22 mouse cellular contexts compared by ENCODE assay signal in the genomic region with DNA sequence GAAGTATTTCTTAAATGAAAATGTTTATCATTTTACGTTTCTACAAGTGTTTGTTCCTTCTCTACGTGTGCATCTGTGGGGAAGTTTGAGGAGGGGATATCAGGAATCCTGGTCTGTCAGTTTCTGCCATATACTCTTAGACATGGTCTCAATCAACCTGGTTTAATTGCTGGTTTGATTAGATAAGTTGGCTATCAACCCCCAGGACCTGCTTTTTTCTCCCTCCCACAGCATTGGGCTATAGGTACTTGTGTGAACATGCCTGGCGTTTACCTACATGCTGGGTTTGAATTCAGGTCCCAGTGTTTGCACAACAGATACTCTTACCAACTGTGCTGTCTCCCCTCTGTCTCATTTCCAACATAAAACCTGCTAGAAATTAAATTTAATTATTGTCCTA.
A peak's percentile ranks its signal among the peaks of the same experiment; 100 is the strongest.
DNase-seq lines count a peak whose midpoint lies in the region; ATAC-seq and TF ChIP-seq lines count a peak whose summit lies in the region.
"Had no signal": no experiment of that assay in that cellular context is flagged by ENCODE, and none has a peak within 500 bp of the region (broad histone marks: within the 10 kb centered on the region; RNA-seq: fewer than 3 reads in every experiment).

No protein-coding gene starts in this region.

- H3K27me3 ChIP-seq in liver, embryonic 12.5 days (replicated peaks) = no peaks in the 10 kb centered on the region
- no peaks in the 10 kb centered on the region for H3K27me3 ChIP-seq in liver, postnatal 0 days (ENCODE audit: insufficient read depth, low read length)
- H3K27me3 ChIP-seq in liver, embryonic 14.5 days (ENCODE audit: control insufficient read depth, insufficient read depth, low read length) = no peaks in the 10 kb centered on the region
- H3K27me3 ChIP-seq: embryonic facial prominence, embryonic 12.5 days; forebrain, embryonic 13.5 days; forebrain, embryonic 15.5 days; Patski had no signal

- H3K27ac ChIP-seq in liver, embryonic 12.5 days = no peak overlapping the region
- H3K27ac ChIP-seq in liver, postnatal 0 days (ENCODE audit: low read depth) = no peak overlapping the region
- H3K27ac ChIP-seq in liver, embryonic 14.5 days = no peak overlapping the region
- H3K27ac ChIP-seq: embryonic facial prominence, embryonic 10.5 days; embryonic facial prominence, embryonic 12.5 days; forebrain, embryonic 13.5 days; forebrain, embryonic 15.5 days had no signal

- WGBS in liver, embryonic 12.5 days (ENCODE audit: insufficient replicate concordance) = 47% methylated on average over 3 of the region's 3 CpGs
- 65% methylated on average over 3 of the region's 3 CpGs for WGBS in liver, postnatal 0 days (ENCODE audit: insufficient replicate concordance)
- 47% methylated on average over 3 of the region's 3 CpGs for WGBS in liver, embryonic 14.5 days (ENCODE audit: insufficient replicate concordance)

- no peak overlapping the region for H3K4me2 ChIP-seq in liver, embryonic 12.5 days
- H3K4me2 ChIP-seq in liver, postnatal 0 days (ENCODE audit: low read depth, low read length) = no peak overlapping the region
- no peak overlapping the region for H3K4me2 ChIP-seq in liver, embryonic 14.5 days (ENCODE audit: low read depth)
- H3K4me2 ChIP-seq: embryonic facial prominence, embryonic 12.5 days; forebrain, embryonic 13.5 days; forebrain, embryonic 15.5 days had no signal

- no peak overlapping the region for H3K4me3 ChIP-seq in liver, embryonic 12.5 days
- no peak overlapping the region for H3K4me3 ChIP-seq in liver, postnatal 0 days (ENCODE audit: low read depth, low read length)
- H3K4me3 ChIP-seq in liver, embryonic 14.5 days (ENCODE audit: insufficient read depth in 1 of 2, low read depth in 2 of 2, low read length in 2 of 2) = no peak overlapping the region
- H3K4me3 ChIP-seq: embryonic facial prominence, embryonic 10.5 days; embryonic facial prominence, embryonic 12.5 days; forebrain, embryonic 13.5 days; forebrain, embryonic 15.5 days had no signal

- no peak overlapping the region for H3K9ac ChIP-seq in liver, embryonic 12.5 days
- no peak overlapping the region for H3K9ac ChIP-seq in liver, postnatal 0 days (replicated peaks)
- H3K9ac ChIP-seq in liver, embryonic 14.5 days (replicated peaks) = no peak overlapping the region
- H3K9ac ChIP-seq: embryonic facial prominence, embryonic 12.5 days; forebrain, embryonic 13.5 days; forebrain, embryonic 15.5 days; forebrain, postnatal 0 days had no signal

- no peaks in the 10 kb centered on the region for H3K9me3 ChIP-seq in liver, embryonic 12.5 days (replicated peaks)
- H3K9me3 ChIP-seq in liver, postnatal 0 days (ENCODE audit: low read length) = no peaks in the 10 kb centered on the region
- no peaks in the 10 kb centered on the region for H3K9me3 ChIP-seq in liver, embryonic 14.5 days (ENCODE audit: control insufficient read depth, low read length)
- H3K9me3 ChIP-seq: embryonic facial prominence, embryonic 10.5 days; embryonic facial prominence, embryonic 12.5 days; forebrain, embryonic 13.5 days; forebrain, embryonic 15.5 days had no signal

- no peak for TF ChIP-seq EP300 in liver, postnatal 0 days (IDR thresholded peaks at IDR 0.05; ENCODE audit: low read depth)
- TF ChIP-seq EP300 in liver, embryonic 14.5 days (IDR thresholded peaks at IDR 0.05; ENCODE audit: low read depth) = peak; percentile 7; the same call in 1 of the 2 replicates

- H3K4me1 ChIP-seq in liver, embryonic 12.5 days = peaks cover 15% of the 10 kb centered on the region
- no peaks in the 10 kb centered on the region for H3K4me1 ChIP-seq in liver, postnatal 0 days (ENCODE audit: insufficient read depth)
- peaks cover 0 to 4% of the 10 kb centered on the region in 2 experiments; a peak in 1 of 4 replicates for H3K4me1 ChIP-seq in liver, embryonic 14.5 days (replicated peaks; ENCODE audit: control insufficient read depth in 2 of 2, insufficient read depth in 2 of 2, low read length in 1 of 2)
- H3K4me1 ChIP-seq: forebrain, embryonic 13.5 days; forebrain, embryonic 15.5 days had no signal

- no peaks in the 10 kb centered on the region for H3K36me3 ChIP-seq in liver, embryonic 12.5 days
- H3K36me3 ChIP-seq in liver, postnatal 0 days (replicated peaks; ENCODE audit: insufficient read depth, low read length) = no peaks in the 10 kb centered on the region
- H3K36me3 ChIP-seq in liver, embryonic 14.5 days (replicated peaks; ENCODE audit: control insufficient read depth, insufficient read depth, low read depth) = no peaks in the 10 kb centered on the region
- H3K36me3 ChIP-seq: embryonic facial prominence, embryonic 10.5 days; embryonic facial prominence, embryonic 12.5 days; forebrain, embryonic 15.5 days had no signal

- DNase-seq in liver, postnatal 0 days = no peak
- peak; percentile 9 for DNase-seq in c-Kit-positive CD71-positive TER-119-negative erythroid progenitor cells, embryonic 14.5 days (ENCODE audit: low read depth)
- DNase-seq in liver, embryonic 14.5 days (ENCODE audit: low read depth in 3 of 3, low spot score in 3 of 3) = peak in 1 of 3 experiments; percentile 7
- no peak for DNase-seq in adrenal gland, postnatal 14 days
- DNase-seq in kidney, postnatal 14 days = no peak
- no peak for DNase-seq in embryo, embryonic 10 days (ENCODE audit: low spot score)
- DNase-seq: adrenal gland, adult 8-10 months; adrenal gland, postnatal 25 days; cerebellum, adult 18-20 months; cerebellum, adult 8-10 months; cerebellum, adult 9-11 months; cerebellum, postnatal 14 days; cerebellum, postnatal 36 days; forebrain, postnatal 0 days had no signal

- no peak for TF ChIP-seq CTCF in liver, postnatal 0 days (IDR thresholded peaks at IDR 0.05; ENCODE audit: low read depth)
- no peak for TF ChIP-seq CTCF in liver, embryonic 14.5 days (IDR thresholded peaks at IDR 0.05; ENCODE audit: low read depth)

- 0 out of 2 replicates have a peak, but pooled peaks have one; percentile 62 for ATAC-seq in liver, embryonic 12.5 days
- no peak for ATAC-seq in liver, postnatal 0 days
- ATAC-seq in liver, embryonic 14.5 days (ENCODE audit: insufficient read depth) = 0 out of 2 replicates have a peak, but pooled peaks have one; percentile 35
- peak; percentile 36 for ATAC-seq in megakaryocyte-erythroid progenitor cell, adult 5-6 weeks (replicated peaks; ENCODE audit: low FRiP score, low TSS enrichment, poor library complexity, severe bottlenecking)
- ATAC-seq: activated CD4-positive, CD25-positive, alpha-beta regulatory T cell, adult 4 months; forebrain, embryonic 13.5 days; forebrain, embryonic 15.5 days; forebrain, postnatal 0 days; Patski had no signal
